Mouse (Mus musculus): ENCODE results near the gene Ilf3. TPM values are rescaled to one million over a fixed set of nuclear protein-coding genes. Genes with fewer than 3 reads are reported as not detected.

The Ilf3 gene
- polyA plus RNA-seq, 1 experiment, result 54.2 TPM

DNA sequence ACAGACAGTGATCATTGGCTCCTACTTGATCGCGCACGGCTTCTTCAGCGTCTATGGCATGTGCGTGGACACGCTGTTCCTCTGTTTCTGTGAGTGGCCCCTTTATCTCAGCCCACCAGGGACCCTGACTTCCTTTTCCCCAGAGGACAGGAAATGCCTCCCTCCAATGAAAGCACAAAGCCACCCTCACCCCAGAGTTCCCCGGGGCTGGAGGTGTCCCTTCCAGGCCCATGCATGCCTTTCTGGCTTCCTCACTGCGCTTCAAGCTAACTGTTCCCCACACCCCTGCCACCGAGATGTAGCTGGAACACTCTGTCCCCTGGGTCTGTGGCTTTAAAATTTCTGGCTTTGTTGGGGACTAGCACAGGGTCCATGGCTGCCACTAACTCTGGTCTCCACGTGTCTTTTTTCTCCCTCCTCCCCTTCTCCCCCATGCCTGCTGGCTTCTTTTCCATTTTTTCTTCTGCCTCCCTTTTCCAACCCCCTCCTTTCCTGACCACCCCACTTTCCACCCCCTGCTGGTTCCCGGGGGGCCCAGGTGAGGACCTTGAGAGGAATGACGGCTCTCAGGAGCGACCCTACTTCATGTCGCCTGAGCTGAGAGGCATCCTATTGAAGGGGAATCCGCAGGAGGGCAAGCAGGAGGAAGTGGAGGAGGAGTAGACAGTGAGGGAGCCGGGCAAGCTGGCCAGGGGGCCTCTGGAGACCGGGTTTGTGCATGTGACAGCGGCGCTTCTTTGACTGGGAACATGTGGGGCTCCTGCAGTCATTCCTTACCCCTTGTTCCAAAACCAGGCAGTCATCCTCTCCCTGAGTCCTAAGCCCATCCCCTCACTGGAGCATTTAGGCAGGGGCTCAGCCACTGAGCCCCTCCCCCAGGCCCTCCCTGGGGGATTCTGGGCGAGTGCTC lies 15.0 kb upstream of the Ilf3 start:
- H3K27ac ChIP-seq (ENCODE audit: insufficient read depth, low read length), result peak overlapping the region; percentile 2; the same call in 1 of the 2 replicates
- H3K4me3 ChIP-seq (ENCODE audit: extremely low read depth, insufficient read depth, insufficient read length), result no peak overlapping the region
- H3K36me3 ChIP-seq (ENCODE audit: control insufficient read depth, insufficient read depth, low read length), result peaks cover 53% of the 10 kb centered on the region
- DNase-seq (ENCODE audit: low read depth in 1 of 2, low spot score in 2 of 2), result no peak
- TF ChIP-seq CTCF (IDR thresholded peaks at IDR 0.05; ENCODE audit: extremely low read depth, insufficient read depth, insufficient read length, insufficient replicate concordance), result no peak
- TF ChIP-seq POLR2A (IDR thresholded peaks at IDR 0.05; ENCODE audit: low read depth, low read length), result no peak
- WGBS, result 31% methylated on average over 20 of the region's 20 CpGs
- H3K4me1 ChIP-seq (ENCODE audit: control insufficient read depth, insufficient read depth, insufficient read length), result no peaks in the 10 kb centered on the region
- no peaks in the 10 kb centered on the region for H3K27me3 ChIP-seq (ENCODE audit: control insufficient read depth, insufficient read depth, low read length)

DNA sequence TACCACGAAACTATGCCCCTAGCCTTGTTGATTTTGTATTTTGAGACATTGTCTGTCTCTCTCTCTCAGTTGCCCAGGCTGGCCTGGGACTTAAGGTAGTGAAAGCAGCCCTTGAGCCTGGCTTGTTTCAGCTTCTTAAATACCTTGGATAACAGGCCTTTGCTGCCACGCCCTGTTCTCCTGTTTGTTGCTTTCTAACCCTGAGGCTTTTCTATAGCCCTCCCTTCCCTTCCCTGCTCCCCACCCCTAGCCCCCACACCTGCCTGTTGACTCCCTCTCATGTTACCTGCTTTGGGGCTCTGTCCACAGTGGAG lies 14.3 kb upstream of the Ilf3 start:
- Histone ChIP-seq H3K4me1 (ENCODE audit: control insufficient read depth, insufficient read depth, insufficient read length) (no peaks in the 10 kb centered on the region), H3K4me3 (ENCODE audit: extremely low read depth, insufficient read depth, insufficient read length) (no peak overlapping the region), H3K27me3 (ENCODE audit: control insufficient read depth, insufficient read depth, low read length) (no peaks in the 10 kb centered on the region), H3K27ac (ENCODE audit: insufficient read depth, low read length) (no peak overlapping the region), H3K36me3 (ENCODE audit: control insufficient read depth, insufficient read depth, low read length) (peaks cover 47% of the 10 kb centered on the region)
- 50% methylated on average over 2 of the region's 2 CpGs for WGBS
- TF ChIP-seq POLR2A (IDR thresholded peaks at IDR 0.05; ENCODE audit: low read depth, low read length) (no peak), CTCF (IDR thresholded peaks at IDR 0.05; ENCODE audit: extremely low read depth, insufficient read depth, insufficient read length, insufficient replicate concordance) (no peak)
- no peak for DNase-seq (ENCODE audit: low read depth in 1 of 2, low spot score in 2 of 2)

DNA sequence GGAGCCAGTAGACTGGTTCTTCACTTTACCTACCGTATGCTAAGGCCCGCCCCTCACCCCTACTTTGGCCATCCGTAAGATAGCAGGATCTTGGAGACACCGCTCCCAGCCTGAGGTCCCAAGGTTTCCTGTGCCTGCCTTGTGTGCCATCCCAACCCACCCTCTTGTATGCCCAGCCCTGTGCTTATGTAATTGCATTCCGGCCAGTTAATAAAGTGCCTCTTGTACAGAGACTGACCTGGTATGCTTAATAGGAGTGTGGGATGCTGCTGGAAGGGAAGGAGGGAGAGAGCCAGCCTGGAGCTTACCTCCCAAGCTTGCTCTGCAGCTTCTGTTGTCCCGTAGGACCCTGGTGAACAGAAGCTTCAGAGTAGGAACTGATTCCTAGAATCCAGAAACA lies 12.9 kb upstream of the Ilf3 start:
- H3K4me1 ChIP-seq (ENCODE audit: control insufficient read depth, insufficient read depth, insufficient read length), result no peaks in the 10 kb centered on the region
- no peak for DNase-seq (ENCODE audit: low read depth in 1 of 2, low spot score in 2 of 2)
- WGBS, result 92% methylated on average over 6 of the region's 6 CpGs

GRCm38 (mm10) chr9:21356981-21357718 lies 10.5 kb upstream of the Ilf3 start:
- WGBS, result 13% methylated on average over 1 of the region's 1 CpGs
- Histone ChIP-seq H3K4me3 (ENCODE audit: extremely low read depth, insufficient read depth, insufficient read length) (no peak overlapping the region), H3K36me3 (ENCODE audit: control insufficient read depth, insufficient read depth, low read length) (peaks cover 23% of the 10 kb centered on the region), H3K4me1 (ENCODE audit: control insufficient read depth, insufficient read depth, insufficient read length) (no peaks in the 10 kb centered on the region), H3K27me3 (ENCODE audit: control insufficient read depth, insufficient read depth, low read length) (no peaks in the 10 kb centered on the region), H3K27ac (ENCODE audit: insufficient read depth, low read length) (no peak overlapping the region)
- TF ChIP-seq CTCF (IDR thresholded peaks at IDR 0.05; ENCODE audit: extremely low read depth, insufficient read depth, insufficient read length, insufficient replicate concordance), result peak; percentile 41; the same call in 1 of the 2 replicates
- no peak for TF ChIP-seq POLR2A (IDR thresholded peaks at IDR 0.05; ENCODE audit: low read depth, low read length)
- peak; percentile 60 to 65 for DNase-seq (ENCODE audit: low read depth in 1 of 2, low spot score in 2 of 2)

More for the DNA sequence above, 12.9 kb upstream of the Ilf3 start:
- Histone ChIP-seq H3K27ac (ENCODE audit: insufficient read depth, low read length) (no peak overlapping the region), H3K4me3 (ENCODE audit: extremely low read depth, insufficient read depth, insufficient read length) (no peak overlapping the region), H3K36me3 (ENCODE audit: control insufficient read depth, insufficient read depth, low read length) (peaks cover 35% of the 10 kb centered on the region), H3K27me3 (ENCODE audit: control insufficient read depth, insufficient read depth, low read length) (no peaks in the 10 kb centered on the region)
- TF ChIP-seq CTCF (IDR thresholded peaks at IDR 0.05; ENCODE audit: extremely low read depth, insufficient read depth, insufficient read length, insufficient replicate concordance), result no peak
- TF ChIP-seq POLR2A (IDR thresholded peaks at IDR 0.05; ENCODE audit: low read depth, low read length), result no peak

- no peaks in the 10 kb centered on the region for H3K27me3 ChIP-seq (ENCODE audit: control insufficient read depth, insufficient read depth, low read length)
- TF ChIP-seq POLR2A (IDR thresholded peaks at IDR 0.05; ENCODE audit: low read depth, low read length) (no peak), CTCF (IDR thresholded peaks at IDR 0.05; ENCODE audit: extremely low read depth, insufficient read depth, insufficient read length, insufficient replicate concordance) (peak; percentile 29; the same call in 1 of the 2 replicates)
- 0 out of 2 replicates have a peak, but pooled peaks cover 2% of the 10 kb centered on the region for H3K4me1 ChIP-seq (ENCODE audit: control insufficient read depth, insufficient read depth, insufficient read length)
- peak; percentile 71 to 79 for DNase-seq (ENCODE audit: low read depth in 1 of 2, low spot score in 2 of 2)
- no peaks in the 10 kb centered on the region for H3K36me3 ChIP-seq (ENCODE audit: control insufficient read depth, insufficient read depth, low read length)
- H3K27ac ChIP-seq (ENCODE audit: insufficient read depth, low read length), result peak overlapping the region; percentile 89
- peak overlapping the region; percentile 57 for H3K4me3 ChIP-seq (ENCODE audit: extremely low read depth, insufficient read depth, insufficient read length)
- WGBS, result 23% methylated on average over 14 of the region's 14 CpGs
These were observed 990 bp upstream of the Ilf3 start for GRCm38 (mm10) chr9:21366541-21367220.

DNA sequence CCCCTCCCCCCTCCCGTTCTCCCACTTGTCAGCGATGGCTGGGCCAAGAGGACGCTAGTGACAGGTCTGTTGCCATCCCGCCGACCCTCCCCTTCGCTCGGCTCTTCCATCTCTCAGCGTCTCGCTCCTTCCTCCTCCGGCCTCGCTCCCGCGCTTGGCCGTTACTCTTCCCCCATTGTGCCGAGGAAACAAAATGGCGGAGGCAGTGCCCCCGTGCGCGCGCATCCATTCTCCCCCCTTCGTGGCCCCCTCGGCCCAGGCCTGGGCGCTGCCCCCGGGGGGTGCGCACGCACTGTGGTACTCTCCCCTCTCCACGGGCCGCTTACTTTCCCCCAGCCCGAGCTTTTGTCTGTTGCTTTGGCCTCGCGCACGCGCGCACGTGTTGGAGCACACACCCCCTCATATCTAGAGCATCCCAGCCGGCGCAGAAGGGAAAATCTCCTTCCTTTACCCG lies 487 bp downstream of the Ilf3 start:
- Histone ChIP-seq H3K27me3 (ENCODE audit: control insufficient read depth, insufficient read depth, low read length) (no peaks in the 10 kb centered on the region), H3K27ac (ENCODE audit: insufficient read depth, low read length) (peak overlapping the region; percentile 82), H3K4me1 (ENCODE audit: control insufficient read depth, insufficient read depth, insufficient read length) (0 out of 2 replicates have a peak, but pooled peaks cover 2% of the 10 kb centered on the region), H3K4me3 (ENCODE audit: extremely low read depth, insufficient read depth, insufficient read length) (peak overlapping the region; percentile 99), H3K36me3 (ENCODE audit: control insufficient read depth, insufficient read depth, low read length) (no peaks in the 10 kb centered on the region)
- DNase-seq (ENCODE audit: low read depth in 1 of 2, low spot score in 2 of 2), result peak; percentile 63 to 67
- under 1% methylated on average over 38 of the region's 38 CpGs for WGBS
- TF ChIP-seq CTCF (IDR thresholded peaks at IDR 0.05; ENCODE audit: extremely low read depth, insufficient read depth, insufficient read length, insufficient replicate concordance) (no peak), POLR2A (IDR thresholded peaks at IDR 0.05; ENCODE audit: low read depth, low read length) (no peak)
